Mouse (Mus musculus): ENCODE data around the gene Naxd.

DNA sequence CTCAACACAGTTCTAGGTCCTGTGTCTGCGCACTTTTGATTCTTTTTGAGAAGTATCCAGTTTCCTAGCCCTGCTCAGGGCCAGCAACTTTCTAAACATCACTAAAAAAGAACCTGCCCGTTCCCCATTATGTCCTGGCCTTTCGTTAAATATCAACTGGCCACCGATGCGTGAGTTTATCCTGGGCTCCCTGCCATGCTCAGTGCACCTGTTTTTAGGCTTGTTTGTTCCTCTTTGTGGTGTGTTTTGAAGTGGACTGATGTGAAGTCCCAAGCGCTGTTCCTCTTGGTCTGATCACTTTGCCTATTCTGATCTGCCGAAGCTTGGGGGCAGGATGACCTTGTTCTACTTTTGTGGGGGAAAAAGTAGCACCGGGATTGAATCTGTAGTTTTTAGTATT is 26.0 kb upstream of the Naxd start:
- no peak for TF ChIP-seq CTCF (IDR thresholded peaks at IDR 0.05)
- TF ChIP-seq POLR2A (IDR thresholded peaks at IDR 0.05; ENCODE audit: insufficient read depth, low read depth, low read length) = no peak
